Mouse (Mus musculus) liver, embryonic 14.5 days (tissue): ENCODE measurements around the gene Eif3f. TPM values are rescaled to one million over a fixed set of nuclear protein-coding genes. Genes with fewer than 3 reads are reported as not detected.

Experiments used
- ATAC-seq: fragments of 200-750 bp; cut with Nextera tagmentation; 2 replicates; pipeline ENCODE4 v1.8.0; 2017; ENCODE audit warnings: moderate number of reproducible peaks, mild to moderate bottlenecking, moderate library complexity; ENCODE audit not compliant: insufficient read depth
- DNase-seq, 3 experiments: peaks; one replicate each; pipeline ENCODE4 v3.0.0-alpha.2; 2012 to 2013; ENCODE audit warnings: low read depth in 3 of 3, low spot score in 3 of 3
- H3K27ac ChIP-seq: fragments of 300-500 bp; sonication (generic); 2 replicates; pipeline ENCODE4 v1.5.1; 2014; ENCODE audit warnings: moderate library complexity, mild to moderate bottlenecking, control low read depth, inconsistent platforms
- H3K27me3 ChIP-seq: fragments of 300-500 bp; sonication (generic); 2 replicates; pipeline ENCODE4 v1.6.1; 2014; ENCODE audit warnings: mild to moderate bottlenecking, low read length, moderate library complexity; ENCODE audit not compliant: control insufficient read depth, insufficient read depth
- H3K36me3 ChIP-seq: fragments of 300-500 bp; sonication (generic); replicated peaks from 2 replicates; pipeline ENCODE4 v1.6.1; 2014; ENCODE audit warnings: low read depth; ENCODE audit not compliant: control insufficient read depth, insufficient read depth
- H3K4me1 ChIP-seq, 2 experiments: fragments of 200-500 bp in 1 of 2; fragments of 300-500 bp in 1 of 2; sonication (generic) in 1 of 2; replicated peaks; 2 replicates each; pipeline ENCODE4 v1.6.1; 2012 to 2014; ENCODE audit warnings: antibody characterized with exemption in 1 of 2, inconsistent platforms in 1 of 2, low read length in 1 of 2; ENCODE audit not compliant: control insufficient read depth in 2 of 2, insufficient read depth in 2 of 2
- H3K4me2 ChIP-seq: fragments of 300-500 bp; sonication (generic); 2 replicates; pipeline ENCODE4 v1.6.1; 2014; ENCODE audit warnings: low read depth, mild to moderate bottlenecking, control low read depth, moderate library complexity
- H3K4me3 ChIP-seq, 2 experiments: fragments of 200-500 bp in 1 of 2; fragments of 300-500 bp in 1 of 2; sonication (generic) in 1 of 2; 2 replicates each; pipeline ENCODE4 v1.5.1; 2012 to 2014; ENCODE audit warnings: low read depth in 2 of 2, low read length in 2 of 2, mild to moderate bottlenecking in 2 of 2, control low read depth in 1 of 2, inconsistent platforms in 1 of 2, moderate library complexity in 1 of 2; ENCODE audit not compliant: insufficient read depth in 1 of 2
- H3K9ac ChIP-seq: fragments of 300-500 bp; sonication (generic); replicated peaks from 2 replicates; pipeline ENCODE4 v1.6.1; 2014; ENCODE audit warnings: mild to moderate bottlenecking, control low read depth, moderate library complexity
- H3K9me3 ChIP-seq: fragments of 300-500 bp; sonication (generic); 2 replicates; pipeline ENCODE4 v1.6.1; 2016; ENCODE audit warnings: low read length, mixed read lengths; ENCODE audit not compliant: control insufficient read depth
- CTCF ChIP-seq: IDR thresholded peaks from 2 replicates; pipeline ENCODE4 v1.5.1; 2016; ENCODE audit warnings: antibody characterized with exemption, low read depth, control low read depth
- EP300 ChIP-seq: IDR thresholded peaks from 2 replicates; pipeline ENCODE4 v1.6.1; 2016; ENCODE audit warnings: antibody characterized with exemption, low read depth
- WGBS: fragments of 180-500 bp; shearing (Covaris S2); extraction: QIAGEN DNeasy Blood & Tissue Kit; methylation state at CpG from one replicate; pipeline ENCODE4 v1.1.7; 2014; ENCODE audit not compliant: insufficient replicate concordance; 5-methylcytosine and 5-hydroxymethylcytosine counted together
- polyA plus RNA-seq, 2 experiments: library from polyadenylated mRNA; depleted of rRNA in 1 of 2; stranded (reverse) in 1 of 2; unstranded in 1 of 2; fragments of >200 nt; fragmentation: Nextera tagmentation in 1 of 2; extraction: Ambion mirVana in 1 of 2; gene quantifications; 2 replicates each; pipeline versions ENCODE4 v1.2.1 to v1.2.3; 2012 to 2014

The Eif3f gene
- polyA plus RNA-seq, 2 experiments = 37.2 to 39.0 TPM

DNA sequence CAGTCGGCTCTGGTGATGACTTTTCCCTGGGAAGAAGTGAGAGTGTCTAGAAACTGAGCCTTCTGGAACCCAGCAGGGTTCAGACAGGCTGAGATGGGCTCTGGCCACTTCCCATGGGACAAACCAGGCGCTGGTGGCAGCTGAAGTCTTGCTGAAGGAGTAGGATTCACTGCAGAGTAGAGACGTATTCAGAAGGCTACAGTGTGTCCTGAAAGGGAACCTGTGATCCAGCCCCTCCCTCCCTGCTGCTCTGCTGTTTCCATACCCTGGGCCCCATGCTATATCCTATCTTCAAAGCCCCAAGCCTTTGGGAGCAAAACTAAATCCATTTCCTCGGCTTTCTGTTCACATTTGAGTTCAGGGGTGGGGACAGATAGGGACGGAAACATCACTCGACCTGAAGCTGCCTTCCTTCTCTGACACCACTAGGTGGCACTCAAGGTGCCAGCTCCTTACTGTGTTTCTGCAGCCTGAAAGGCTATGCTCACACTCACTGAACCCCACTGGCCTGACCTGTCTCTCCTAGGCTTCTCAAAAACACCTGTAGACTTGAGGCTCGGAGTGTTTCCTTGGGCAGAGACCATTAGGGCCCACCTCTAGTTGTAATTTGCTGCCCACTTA is 32.6 kb downstream of the Eif3f start:
- Histone ChIP-seq H3K4me3 (no peak overlapping the region), H3K36me3 (no peaks in the 10 kb centered on the region), H3K27me3 (no peaks in the 10 kb centered on the region), H3K27ac (no peak overlapping the region), H3K4me1 (no peaks in the 10 kb centered on the region), H3K4me2 (no peak overlapping the region), H3K9me3 (no peaks in the 10 kb centered on the region), H3K9ac (no peak overlapping the region)
- ATAC-seq = peak; percentile 50
- TF ChIP-seq EP300 (no peak), CTCF (peak; percentile 82)
- WGBS = 24% methylated on average over 7 of the region's 7 CpGs
- DNase-seq = peak in 2 of 3 experiments; percentile 7 to 20

DNA sequence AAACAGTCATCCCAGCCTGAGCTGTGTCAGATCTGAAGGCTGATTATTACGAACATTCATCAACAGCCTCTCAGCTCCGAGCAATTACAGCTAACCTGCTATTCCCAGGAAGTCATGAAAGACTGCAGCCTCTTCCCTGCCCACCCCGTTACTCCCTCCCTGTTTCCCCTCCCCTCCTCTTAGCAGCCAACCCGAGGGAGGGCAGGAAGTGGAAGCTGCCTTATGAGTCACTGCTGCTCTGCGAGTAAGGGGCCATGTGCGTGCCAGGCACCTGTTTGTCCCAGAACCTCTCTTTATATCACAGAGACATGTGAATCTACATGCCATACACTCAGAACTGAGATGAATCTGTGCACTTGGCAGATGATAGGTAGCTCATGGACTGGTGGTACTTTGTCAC is 34.0 kb downstream of the Eif3f start:
- 24% methylated on average over 6 of the region's 6 CpGs for WGBS
- no peak overlapping the region for H3K27ac ChIP-seq
- TF ChIP-seq CTCF (no peak), EP300 (no peak)
- no peak overlapping the region for H3K4me2 ChIP-seq
- no peaks in the 10 kb centered on the region for H3K27me3 ChIP-seq
- H3K9ac ChIP-seq = no peak overlapping the region
- no peaks in the 10 kb centered on the region for H3K36me3 ChIP-seq
- H3K9me3 ChIP-seq = no peaks in the 10 kb centered on the region
- ATAC-seq = no peak
- no peak overlapping the region for H3K4me3 ChIP-seq
- DNase-seq = no peak
- no peaks in the 10 kb centered on the region for H3K4me1 ChIP-seq

DNA sequence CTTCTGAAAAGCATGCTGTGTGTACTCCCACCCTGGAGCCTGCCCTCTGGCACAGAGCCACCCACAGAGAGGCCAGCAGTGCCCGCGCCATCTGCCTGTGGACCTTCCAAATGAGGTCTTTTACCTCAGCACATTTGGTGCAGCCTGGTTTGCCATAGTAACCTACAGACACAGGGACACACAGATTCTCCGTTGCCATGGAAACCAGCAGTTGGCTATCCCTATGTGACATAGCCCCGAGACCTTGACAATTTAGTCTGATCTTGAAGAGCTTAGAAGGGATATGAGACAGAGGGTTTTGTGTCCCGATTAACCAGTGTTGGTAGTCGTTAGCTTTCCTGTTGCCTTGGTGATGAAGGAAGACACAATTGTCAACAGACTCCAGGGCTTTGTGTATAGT is 38.1 kb downstream of the Eif3f start:
- Histone ChIP-seq H3K4me3 (no peak overlapping the region), H3K9ac (no peak overlapping the region), H3K9me3 (no peaks in the 10 kb centered on the region), H3K4me2 (no peak overlapping the region), H3K4me1 (no peaks in the 10 kb centered on the region), H3K27me3 (no peaks in the 10 kb centered on the region), H3K27ac (no peak overlapping the region), H3K36me3 (no peaks in the 10 kb centered on the region)
- no peak for ATAC-seq
- no peak for TF ChIP-seq EP300
- TF ChIP-seq CTCF = no peak
- DNase-seq = no peak
- WGBS = 55% methylated on average over 6 of the region's 6 CpGs

DNA sequence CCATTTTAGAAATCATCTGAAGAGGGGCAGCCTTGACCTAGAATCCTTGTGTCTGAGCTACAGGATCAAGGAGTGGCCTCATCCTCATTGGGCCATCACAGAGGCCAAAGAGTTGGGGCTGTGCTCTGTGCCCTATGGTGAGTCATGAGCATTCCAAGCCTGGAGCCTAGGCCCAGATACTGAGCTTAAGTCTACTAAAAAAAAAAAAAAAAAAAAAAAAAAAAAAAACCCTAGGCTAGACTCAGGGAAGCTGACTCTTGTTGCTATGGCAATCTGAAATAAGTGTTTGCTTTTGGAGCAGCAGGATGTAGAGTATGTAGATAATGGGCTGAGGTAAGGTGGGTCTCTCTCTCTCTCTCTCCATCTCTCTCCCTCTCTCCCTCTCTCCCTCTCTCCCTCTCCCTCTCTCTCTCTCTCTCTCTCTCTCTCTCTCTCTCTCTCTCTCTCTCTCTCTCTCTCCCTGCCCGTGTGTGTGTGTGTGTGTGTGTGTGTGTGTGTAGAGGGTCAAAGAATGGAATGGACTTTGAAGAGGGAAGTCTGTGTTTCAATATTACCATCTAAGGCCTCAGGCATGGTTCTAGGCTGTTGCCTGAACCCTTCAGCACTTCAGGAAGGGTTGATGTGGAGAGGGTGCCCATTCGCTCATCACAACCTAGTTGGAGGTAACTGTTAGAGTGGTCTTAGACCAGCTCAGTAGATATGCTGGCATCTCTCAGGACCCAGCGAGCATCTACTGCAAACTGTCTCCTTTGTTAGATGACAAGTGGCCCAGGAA is 51.9 kb downstream of the Eif3f start:
- Histone ChIP-seq H3K4me3 (no peak overlapping the region), H3K27ac (no peak overlapping the region), H3K36me3 (no peaks in the 10 kb centered on the region), H3K4me1 (no peaks in the 10 kb centered on the region), H3K9me3 (no peaks in the 10 kb centered on the region), H3K27me3 (no peaks in the 10 kb centered on the region), H3K9ac (no peak overlapping the region), H3K4me2 (no peak overlapping the region)
- no peak for ATAC-seq
- WGBS = 42% methylated on average over 2 of the region's 3 CpGs
- TF ChIP-seq CTCF (no peak), EP300 (no peak)
- no peak for DNase-seq

DNA sequence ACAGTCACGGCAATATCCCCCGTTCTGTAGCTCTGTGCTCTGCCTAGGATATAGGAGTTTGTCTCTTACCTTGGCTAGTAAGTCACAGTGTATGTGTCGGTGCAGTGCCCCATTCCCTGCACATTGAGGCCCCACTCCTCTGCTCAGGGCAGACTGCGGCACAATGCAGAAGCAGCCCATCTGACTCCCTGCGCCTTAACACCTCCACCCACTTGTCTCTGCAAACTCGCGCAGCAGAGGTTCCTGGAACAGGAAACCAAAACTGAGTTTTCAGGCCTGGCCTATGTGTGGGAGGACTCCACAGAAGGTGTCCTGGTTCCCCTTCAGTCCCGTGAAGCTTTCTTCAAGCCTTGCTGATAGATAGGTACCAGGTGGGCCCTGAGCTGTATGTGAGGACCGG is 57.0 kb downstream of the Eif3f start:
- H3K27ac ChIP-seq = no peak overlapping the region
- H3K4me1 ChIP-seq = no peaks in the 10 kb centered on the region
- H3K4me2 ChIP-seq = no peak overlapping the region
- 60% methylated on average over 9 of the region's 9 CpGs for WGBS
- H3K36me3 ChIP-seq = no peaks in the 10 kb centered on the region
- ATAC-seq (no peak), DNase-seq (no peak)
- no peaks in the 10 kb centered on the region for H3K9me3 ChIP-seq
- H3K9ac ChIP-seq = no peak overlapping the region
- no peak for TF ChIP-seq EP300
- TF ChIP-seq CTCF = no peak
- H3K27me3 ChIP-seq = no peaks in the 10 kb centered on the region
- no peak overlapping the region for H3K4me3 ChIP-seq

Other genes starting within 250 kb of the Eif3f start
- gene Olfr512, start 221.1 kb upstream of the Eif3f start, polyA plus RNA-seq (2012; rRNA removed) = not detected in 2 replicates
- not detected in 2 replicates for gene Olfr512, start 221.1 kb upstream of the Eif3f start, polyA plus RNA-seq (2014; fragmentation: Nextera tagmentation; extraction: Ambion mirVana)
- not detected in 2 replicates for gene Olfr513, start 183.4 kb upstream of the Eif3f start, polyA plus RNA-seq (2012; rRNA removed)
- not detected in 2 replicates for gene Olfr513, start 183.4 kb upstream of the Eif3f start, polyA plus RNA-seq (2014; fragmentation: Nextera tagmentation; extraction: Ambion mirVana)
- gene Olfr514, start 108.4 kb upstream of the Eif3f start, polyA plus RNA-seq (2012; rRNA removed) = not detected in 2 replicates
- not detected in 2 replicates for gene Olfr514, start 108.4 kb upstream of the Eif3f start, polyA plus RNA-seq (2014; fragmentation: Nextera tagmentation; extraction: Ambion mirVana)
- gene Olfr516, start 83.9 kb upstream of the Eif3f start, polyA plus RNA-seq (2012; rRNA removed) = not detected in 2 replicates
- gene Olfr516, start 83.9 kb upstream of the Eif3f start, polyA plus RNA-seq (2014; fragmentation: Nextera tagmentation; extraction: Ambion mirVana) = not detected in 2 replicates
- not detected in 2 replicates for gene Olfr517, start 62.0 kb upstream of the Eif3f start, polyA plus RNA-seq (2012; rRNA removed)
- gene Olfr517, start 62.0 kb upstream of the Eif3f start, polyA plus RNA-seq (2014; fragmentation: Nextera tagmentation; extraction: Ambion mirVana) = not detected in 2 replicates
- gene Olfr518, start 49.4 kb upstream of the Eif3f start, polyA plus RNA-seq (2012; rRNA removed) = not detected in 2 replicates
- gene Olfr518, start 49.4 kb upstream of the Eif3f start, polyA plus RNA-seq (2014; fragmentation: Nextera tagmentation; extraction: Ambion mirVana) = not detected in 2 replicates
- gene Olfr519, start 40.0 kb upstream of the Eif3f start, polyA plus RNA-seq (2012; rRNA removed) = not detected in 2 replicates
- gene Olfr519, start 40.0 kb upstream of the Eif3f start, polyA plus RNA-seq (2014; fragmentation: Nextera tagmentation; extraction: Ambion mirVana) = not detected in 2 replicates
- 0.01 TPM in 1 of 2 replicates, not detected in the other for gene Nlrp10, start 4.2 kb upstream of the Eif3f start, polyA plus RNA-seq (2012; rRNA removed)
- not detected in 2 replicates for gene Nlrp10, start 4.2 kb upstream of the Eif3f start, polyA plus RNA-seq (2014; fragmentation: Nextera tagmentation; extraction: Ambion mirVana)
- gene Tub, start 15.9 kb downstream of the Eif3f start, polyA plus RNA-seq (2012; rRNA removed) = 0.06 and 0.14 TPM in 2 replicates
- not detected in 2 replicates for gene Tub, start 15.9 kb downstream of the Eif3f start, polyA plus RNA-seq (2014; fragmentation: Nextera tagmentation; extraction: Ambion mirVana)
- gene Ric3, start 148.9 kb downstream of the Eif3f start, polyA plus RNA-seq (2012; rRNA removed) = 0.18 and 0.31 TPM in 2 replicates
- gene Ric3, start 148.9 kb downstream of the Eif3f start, polyA plus RNA-seq (2014; fragmentation: Nextera tagmentation; extraction: Ambion mirVana) = 0.39 and 0.62 TPM in 2 replicates
- gene Lmo1, start 240.8 kb downstream of the Eif3f start, polyA plus RNA-seq (2012; rRNA removed) = 0.71 and 0.78 TPM in 2 replicates
- 0.75 and 0.96 TPM in 2 replicates for gene Lmo1, start 240.8 kb downstream of the Eif3f start, polyA plus RNA-seq (2014; fragmentation: Nextera tagmentation; extraction: Ambion mirVana)